Mouse (Mus musculus) spleen, postnatal 10 days (tissue): ENCODE measurements around the gene Fars2.
"Not testable (repeated sequence)": the region's sequence is repeated elsewhere in the genome, so short reads cannot be mapped to it uniquely, and the experiment has no call there.

ENCODE experiments used
- DNase-seq, 2 experiments: peaks; one replicate each; pipeline ENCODE4 v3.0.0; 2021 to 2022; ENCODE audit warnings: low spot score in 2 of 2

The Fars2 gene

GRCm38 (mm10) chr13:36140247-36141016, 23.2 kb downstream of the Fars2 start:
- no peak for DNase-seq

GRCm38 (mm10) chr13:36145601-36146000, 28.4 kb downstream of the Fars2 start:
- no peak for DNase-seq

GRCm38 (mm10) chr13:36149175-36149939, 32.1 kb downstream of the Fars2 start:
- DNase-seq = no peak

GRCm38 (mm10) chr13:36150272-36150671, 33.1 kb downstream of the Fars2 start:
- DNase-seq = no peak

- no peak for DNase-seq
These were observed 35.7 kb downstream of the Fars2 start for GRCm38 (mm10) chr13:36152728-36153498.

- no peak for DNase-seq
These were observed 39.2 kb downstream of the Fars2 start for GRCm38 (mm10) chr13:36156340-36156931.

GRCm38 (mm10) chr13:36163411-36163810, 46.2 kb downstream of the Fars2 start:
- no peak for DNase-seq

- DNase-seq = no peak
These were observed 46.7 kb downstream of the Fars2 start for GRCm38 (mm10) chr13:36163898-36164297.

GRCm38 (mm10) chr13:36172981-36173380, 55.8 kb downstream of the Fars2 start:
- not testable (repeated sequence) for DNase-seq

GRCm38 (mm10) chr13:36174101-36174500, 56.9 kb downstream of the Fars2 start:
- DNase-seq = peak in 1 of 2 experiments; percentile 37

- no peak for DNase-seq
These were observed 57.6 kb downstream of the Fars2 start for GRCm38 (mm10) chr13:36174772-36175171.

GRCm38 (mm10) chr13:36181231-36181630, 64.0 kb downstream of the Fars2 start:
- no peak for DNase-seq

GRCm38 (mm10) chr13:36190577-36190976, 73.4 kb downstream of the Fars2 start:
- peak in 1 of 2 experiments; percentile 43 for DNase-seq

GRCm38 (mm10) chr13:36193484-36194113, 76.4 kb downstream of the Fars2 start:
- DNase-seq = no peak

- no peak for DNase-seq
These were observed 82.1 kb downstream of the Fars2 start for GRCm38 (mm10) chr13:36199288-36199687.

GRCm38 (mm10) chr13:36200453-36200852, 83.2 kb downstream of the Fars2 start:
- DNase-seq = no peak

GRCm38 (mm10) chr13:36202496-36202895, 85.3 kb downstream of the Fars2 start:
- DNase-seq = no peak

- peak; percentile 72 to 84 for DNase-seq
These were observed 85.8 kb downstream of the Fars2 start for GRCm38 (mm10) chr13:36203014-36203413.

- peak in 1 of 2 experiments; percentile 14 for DNase-seq
These were observed 87.1 kb downstream of the Fars2 start for GRCm38 (mm10) chr13:36204320-36204719.

GRCm38 (mm10) chr13:36210965-36211364, 93.8 kb downstream of the Fars2 start:
- DNase-seq = no peak

GRCm38 (mm10) chr13:36214056-36214455, 96.8 kb downstream of the Fars2 start:
- no peak for DNase-seq
